Mouse (Mus musculus) liver, embryonic 14.5 days (tissue): Measurements from ENCODE around the gene Hc.

Experiments used
- CTCF ChIP-seq: IDR thresholded peaks from 2 replicates; pipeline ENCODE4 v1.5.1; 2016; ENCODE audit warnings: antibody characterized with exemption, low read depth, control low read depth
- EP300 ChIP-seq: IDR thresholded peaks from 2 replicates; pipeline ENCODE4 v1.6.1; 2016; ENCODE audit warnings: antibody characterized with exemption, low read depth

GRCm38 (mm10) chr2:34992729-34993695 is 68.2 kb downstream of the Hc start:
- TF ChIP-seq CTCF, result no peak
- no peak for TF ChIP-seq EP300
